Mouse (Mus musculus) frontal cortex, adult (tissue): Measurements from ENCODE around the gene Ugt1a9.

Source experiments
- ATAC-seq: cut with Nextera tagmentation; 2 replicates; pipeline ENCODE4 v1.9.2; 2017; ENCODE audit warnings: mild to moderate bottlenecking, moderate library complexity, mixed read lengths; ENCODE audit not compliant: low TSS enrichment

Ugt1a9 gene

DNA sequence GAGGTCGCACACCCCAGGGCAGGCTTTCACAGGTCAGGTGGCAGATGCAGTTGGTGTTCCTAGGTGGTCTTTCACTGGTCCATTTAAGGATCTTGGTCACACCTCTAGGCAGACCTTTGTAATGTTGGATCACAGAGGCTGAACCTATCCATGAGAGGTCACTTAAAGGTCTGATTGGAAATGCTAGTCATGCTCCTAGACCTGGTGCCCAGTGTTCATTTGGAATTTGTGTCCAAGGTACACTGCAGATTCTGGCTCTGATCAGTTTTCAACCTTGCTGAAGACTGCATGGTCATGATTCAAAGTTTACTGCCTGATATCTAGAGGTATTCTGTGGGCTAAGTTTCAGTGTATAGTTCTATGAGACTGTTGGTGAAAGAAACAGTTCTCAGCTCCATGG lies 109.1 kb downstream of the Ugt1a9 start:
- ATAC-seq, result no peak

GRCm38 (mm10) chr1:88186325-88186935 lies 115.8 kb downstream of the Ugt1a9 start:
- ATAC-seq, result no peak

- ATAC-seq, result no peak
Measured at GRCm38 (mm10) chr1:88192136-88192535, 121.5 kb downstream of the Ugt1a9 start.

GRCm38 (mm10) chr1:88195687-88196086 lies 125.1 kb downstream of the Ugt1a9 start:
- no peak for ATAC-seq

GRCm38 (mm10) chr1:88197443-88197842 lies 126.8 kb downstream of the Ugt1a9 start:
- ATAC-seq, result no peak

DNA sequence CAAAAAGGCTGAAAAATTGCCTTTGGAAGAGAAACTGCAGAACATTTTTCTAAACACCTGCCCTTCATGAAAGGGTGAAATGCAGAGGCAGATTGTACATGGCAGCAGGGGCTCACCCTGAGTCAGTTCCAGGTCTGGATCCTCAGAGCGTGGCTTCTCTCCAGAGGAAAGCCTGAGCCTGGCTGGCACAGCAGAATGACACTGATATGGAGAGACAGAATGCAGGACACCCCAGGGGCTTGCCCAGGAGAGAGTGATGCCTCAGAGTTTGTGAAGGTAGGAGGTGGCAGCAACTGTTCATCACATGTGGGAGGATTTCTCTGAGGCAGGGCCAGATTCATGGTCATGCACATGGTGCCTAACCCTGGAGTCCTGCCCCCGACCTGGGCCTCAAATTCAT lies 129.4 kb downstream of the Ugt1a9 start:
- no peak for ATAC-seq

DNA sequence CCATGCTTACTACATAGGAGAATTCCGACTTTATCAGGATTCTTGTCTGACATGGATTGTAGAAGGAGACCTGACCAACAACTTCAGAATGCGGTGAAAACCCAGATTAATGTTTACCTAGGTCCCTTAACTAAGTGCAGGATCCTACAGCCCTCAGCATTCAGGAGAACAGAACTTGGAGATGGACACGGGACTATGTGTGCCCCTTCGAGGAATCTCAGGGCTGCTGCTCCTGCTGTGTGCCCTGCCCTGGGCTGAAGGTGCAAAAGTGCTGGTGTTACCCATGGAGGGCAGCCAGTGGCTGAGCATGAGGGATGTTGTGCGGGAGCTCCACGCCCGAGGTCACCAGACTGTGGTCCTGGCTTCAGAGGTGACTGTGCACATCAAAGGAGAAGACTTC lies 129.9 kb downstream of the Ugt1a9 start, which contains the start of gene Ugt1a2:
Gene Ugt1a2, plus strand, starts transcription at position 146 of the 400 bp plus-strand sequence.
- no peak for ATAC-seq

- peak; percentile 100 for ATAC-seq
Measured at GRCm38 (mm10) chr1:88205294-88205922, 134.8 kb downstream of the Ugt1a9 start, which contains the start of gene Dnajb3. Gene Dnajb3 (minus strand): TSS chr1:88205782.

- no peak for ATAC-seq
Measured at GRCm38 (mm10) chr1:88206843-88207479, 136.4 kb downstream of the Ugt1a9 start.

- no peak for ATAC-seq
Measured at GRCm38 (mm10) chr1:88211812-88212211, 141.2 kb downstream of the Ugt1a9 start, which contains the start of gene Ugt1a1. Gene Ugt1a1 (plus strand): TSS chr1:88211959.

DNA sequence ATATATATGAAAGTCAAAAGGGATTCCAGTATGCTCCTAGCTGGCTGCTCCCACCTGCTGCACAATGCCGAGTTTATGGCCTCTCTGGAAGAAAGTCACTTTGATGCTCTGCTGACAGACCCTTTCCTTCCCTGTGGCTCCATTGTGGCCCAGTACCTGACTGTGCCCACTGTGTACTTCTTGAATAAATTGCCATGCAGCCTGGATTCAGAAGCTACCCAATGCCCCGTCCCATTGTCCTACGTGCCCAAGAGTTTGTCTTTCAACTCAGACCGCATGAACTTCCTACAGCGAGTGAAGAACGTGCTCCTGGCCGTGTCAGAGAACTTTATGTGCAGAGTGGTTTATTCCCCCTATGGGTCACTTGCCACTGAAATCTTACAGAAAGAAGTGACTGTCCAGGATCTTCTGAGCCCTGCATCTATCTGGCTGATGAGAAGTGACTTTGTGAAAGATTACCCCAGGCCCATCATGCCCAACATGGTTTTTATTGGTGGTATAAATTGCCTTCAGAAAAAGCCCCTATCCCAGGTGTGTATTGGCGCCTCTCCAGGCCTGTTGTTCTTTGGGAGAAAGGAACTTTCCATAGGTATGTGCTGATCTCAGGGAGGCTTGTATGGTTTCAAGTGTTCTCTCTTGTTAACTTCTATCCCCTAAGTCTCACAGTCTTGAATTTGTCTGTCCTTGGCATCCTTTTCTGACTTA lies 141.9 kb downstream of the Ugt1a9 start:
- no peak for ATAC-seq

- no peak for ATAC-seq
Measured at GRCm38 (mm10) chr1:88213061-88213460, 142.5 kb downstream of the Ugt1a9 start.

- ATAC-seq, result no peak
Measured at GRCm38 (mm10) chr1:88213766-88214461, 143.3 kb downstream of the Ugt1a9 start.

GRCm38 (mm10) chr1:88214462-88214952 lies 143.9 kb downstream of the Ugt1a9 start:
- ATAC-seq, result no peak

GRCm38 (mm10) chr1:88215466-88216380 lies 145.1 kb downstream of the Ugt1a9 start:
- ATAC-seq, result no peak

GRCm38 (mm10) chr1:88216551-88216950 lies 146.0 kb downstream of the Ugt1a9 start:
- peak; percentile 77 for ATAC-seq

DNA sequence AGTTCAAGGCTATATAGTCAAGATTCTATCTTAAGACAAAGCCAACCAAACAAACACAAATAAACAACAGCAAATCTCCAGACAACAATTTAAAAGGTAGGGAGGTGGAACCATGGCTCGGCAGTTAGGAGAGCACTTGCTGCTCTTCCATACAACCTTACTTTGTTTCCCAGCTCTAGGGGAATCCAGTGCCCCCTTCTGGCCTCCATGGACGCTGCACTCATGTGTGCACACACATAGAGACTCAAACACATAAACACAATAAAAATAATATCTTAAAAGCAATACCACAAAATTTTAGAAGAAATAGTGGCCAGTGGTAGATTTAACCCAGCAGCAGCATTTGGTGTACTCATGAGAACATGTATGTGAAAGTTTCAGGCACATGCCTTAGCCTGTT lies 146.5 kb downstream of the Ugt1a9 start:
- no peak for ATAC-seq

DNA sequence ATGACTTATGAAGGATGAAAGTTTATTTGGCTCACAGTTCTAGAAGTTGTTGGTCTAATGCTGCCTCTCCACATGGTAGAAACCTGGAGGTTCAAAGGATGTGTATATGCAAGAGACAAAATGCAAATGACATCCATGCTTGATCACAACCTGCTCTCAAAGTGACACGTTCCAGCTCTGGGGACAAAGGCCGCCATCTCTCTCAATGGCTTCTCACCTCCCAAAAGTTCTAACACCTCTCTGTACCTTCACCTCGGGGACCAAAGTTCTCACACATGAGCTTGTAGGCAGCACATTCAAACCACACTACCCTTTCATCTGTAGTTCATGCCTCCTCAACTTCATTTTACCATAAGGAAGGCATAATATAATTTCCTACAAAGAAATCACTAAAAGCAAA lies 147.0 kb downstream of the Ugt1a9 start:
- no peak for ATAC-seq

DNA sequence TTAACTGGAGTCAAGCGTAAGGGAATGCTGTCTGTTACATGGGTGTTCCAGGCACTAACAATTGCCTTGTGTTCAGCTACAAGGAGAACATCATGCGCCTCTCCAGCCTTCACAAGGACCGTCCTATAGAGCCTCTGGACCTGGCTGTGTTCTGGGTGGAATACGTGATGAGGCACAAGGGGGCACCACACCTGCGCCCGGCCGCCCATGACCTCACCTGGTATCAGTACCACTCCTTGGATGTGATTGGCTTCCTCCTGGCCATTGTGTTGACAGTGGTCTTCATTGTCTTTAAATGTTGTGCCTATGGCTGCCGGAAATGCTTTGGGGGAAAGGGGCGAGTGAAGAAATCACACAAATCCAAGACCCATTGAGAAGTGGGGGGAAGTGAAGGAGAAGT lies 147.5 kb downstream of the Ugt1a9 start:
- no peak for ATAC-seq

- no peak for ATAC-seq
Measured at GRCm38 (mm10) chr1:88218591-88218990, 148.0 kb downstream of the Ugt1a9 start.

DNA sequence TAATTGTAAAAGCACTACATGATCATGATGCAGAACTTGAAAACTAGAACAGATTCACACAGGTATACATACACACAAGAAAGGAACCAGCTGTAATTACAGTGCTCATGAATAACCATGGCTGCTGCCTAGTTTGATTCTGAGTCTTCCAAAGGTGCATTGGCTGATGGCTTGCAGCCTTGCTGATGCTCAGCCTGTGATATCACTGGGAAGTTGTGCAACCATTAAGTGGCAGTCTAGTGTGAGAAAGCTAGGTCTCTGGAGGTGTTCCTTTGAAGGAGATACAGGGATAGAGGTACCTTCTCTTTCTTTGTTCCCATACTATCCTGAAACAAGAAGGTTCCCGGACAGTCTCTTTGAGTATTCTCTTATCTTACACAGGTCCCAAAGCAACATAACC lies 148.5 kb downstream of the Ugt1a9 start:
- no peak for ATAC-seq
